Mouse (Mus musculus): ENCODE data around the gene Kansl1. TPM values are rescaled to one million over a fixed set of nuclear protein-coding genes. Genes with fewer than 3 reads are reported as not detected.
A peak's percentile ranks its signal among the peaks of the same experiment; 100 is the strongest.

Gene Kansl1
- polyA plus RNA-seq, 1 experiment from 2014 or later = 52.2 TPM

DNA sequence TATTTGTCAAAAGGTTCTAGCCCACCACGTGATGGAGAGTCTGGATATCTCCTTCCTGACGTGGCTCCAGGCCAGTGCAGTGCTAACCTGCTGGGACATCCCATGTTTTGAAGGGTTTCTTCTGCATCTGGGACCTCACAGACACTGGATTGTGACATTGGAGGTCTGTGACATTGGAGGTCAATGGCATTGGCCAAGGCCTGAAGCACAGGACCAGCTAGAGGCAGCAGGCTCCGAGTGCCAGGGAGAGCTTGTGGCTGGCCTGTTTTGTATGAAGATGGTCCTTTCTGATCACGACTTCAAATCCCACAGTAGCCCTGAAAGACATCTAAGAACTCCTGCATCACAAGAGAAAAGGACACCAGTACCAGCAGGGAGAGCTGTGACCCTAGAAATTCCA is 138.5 kb downstream of the Kansl1 start:
- TF ChIP-seq CTCF (IDR thresholded peaks at IDR 0.05) = no peak
- in situ Hi-C loops (cut with MboI; ENCODE audit: low pct_unique_long_range_greater_than_20kb) = no loop called here
- POLR2A ChIA-PET = no interaction called here
- CTCF ChIA-PET = interaction anchor here (1.0 kb wide), 1 partner anchor 112 kb away, joined by 3 read pairs; no protein-coding TSS in a partner anchor
- H3K27me3 ChIP-seq = no peaks in the 10 kb centered on the region
- ATAC-seq = no peak
- no peak for DNase-seq (ENCODE audit: low read depth, low spot score)

DNA sequence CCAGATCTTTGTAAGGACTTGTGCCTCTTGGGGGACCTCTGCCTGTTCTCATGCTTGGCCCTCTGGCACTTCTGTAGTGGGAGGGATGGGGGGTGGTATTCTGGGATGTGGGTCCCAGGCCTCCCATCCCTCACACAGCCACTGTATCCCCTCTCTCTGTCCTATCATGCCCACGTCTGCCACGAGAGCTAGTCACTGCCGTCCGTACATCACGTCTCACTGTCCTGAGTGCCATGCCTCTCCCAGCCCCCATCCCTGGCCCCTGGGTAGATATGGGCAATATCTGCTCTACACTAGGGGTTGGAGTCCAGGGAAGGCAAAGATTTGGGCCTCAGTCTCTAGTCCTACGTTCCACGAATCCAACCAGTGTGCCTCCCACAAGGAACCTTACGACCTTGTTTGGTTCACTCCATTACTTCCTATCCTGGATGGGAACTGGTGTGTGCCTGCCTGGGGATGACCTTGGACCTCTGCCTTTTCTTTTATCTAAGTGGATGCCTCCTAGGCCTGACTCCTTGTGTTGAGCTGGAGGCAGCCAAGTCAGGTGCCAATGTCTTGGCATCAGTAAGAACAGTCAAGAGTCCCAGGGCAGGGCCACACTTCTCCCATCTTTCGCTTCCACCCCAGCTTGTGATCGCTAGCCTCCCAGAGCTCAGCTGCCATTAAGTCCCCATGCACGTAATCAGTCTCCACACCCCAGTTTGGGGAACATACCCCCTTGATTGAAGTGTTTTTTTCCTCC is 139.3 kb downstream of the Kansl1 start:
- ChIA-PET CTCF (no interaction called here), POLR2A (no interaction called here)
- H3K27me3 ChIP-seq = no peaks in the 10 kb centered on the region
- in situ Hi-C loops (cut with MboI; ENCODE audit: low pct_unique_long_range_greater_than_20kb) = no loop called here
- ATAC-seq (no peak), DNase-seq (ENCODE audit: low read depth, low spot score) (no peak)
- TF ChIP-seq CTCF (IDR thresholded peaks at IDR 0.05) = no peak

DNA sequence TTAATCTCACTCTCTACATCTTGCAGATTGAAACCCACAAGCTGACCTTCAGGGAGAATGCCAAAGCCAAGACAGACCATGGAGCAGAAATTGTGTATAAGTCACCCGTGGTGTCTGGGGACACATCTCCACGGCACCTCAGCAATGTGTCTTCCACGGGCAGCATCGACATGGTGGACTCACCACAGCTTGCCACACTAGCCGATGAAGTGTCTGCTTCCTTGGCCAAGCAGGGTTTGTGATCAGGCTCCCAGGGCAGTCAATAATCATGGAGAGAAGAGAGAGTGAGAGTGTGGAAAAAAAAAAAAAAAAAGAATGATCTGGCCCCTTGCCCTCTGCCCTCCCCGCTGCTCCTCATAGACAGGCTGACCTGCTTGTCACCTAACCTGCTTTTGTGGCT is 140.7 kb downstream of the Kansl1 start:
- ATAC-seq = no peak
- CTCF ChIA-PET = no interaction called here
- TF ChIP-seq CTCF (IDR thresholded peaks at IDR 0.05) = no peak
- no peaks in the 10 kb centered on the region for H3K27me3 ChIP-seq
- POLR2A ChIA-PET = no interaction called here
- in situ Hi-C loops (cut with MboI; ENCODE audit: low pct_unique_long_range_greater_than_20kb) = no loop called here
- no peak for DNase-seq (ENCODE audit: low read depth, low spot score)

DNA sequence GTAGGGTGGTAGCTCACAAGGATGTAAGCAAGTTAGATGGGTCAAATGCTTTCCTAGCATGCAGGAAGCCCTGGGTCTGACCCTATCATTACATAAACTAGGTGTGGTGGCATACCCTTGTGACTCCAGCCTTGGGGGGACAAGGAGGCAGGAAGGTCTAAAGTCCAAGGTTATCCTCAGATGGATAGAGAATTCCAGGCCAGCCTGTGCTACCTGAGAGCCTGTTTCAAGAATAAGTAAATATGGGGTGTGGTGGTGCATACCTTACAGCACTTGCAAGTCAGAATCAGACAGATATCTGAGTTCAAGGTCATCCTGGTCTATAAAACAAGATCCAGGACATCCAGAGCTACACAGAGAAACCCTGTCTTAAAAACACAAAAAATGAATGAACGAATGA is 141.2 kb downstream of the Kansl1 start:
- ChIA-PET CTCF (no interaction called here), POLR2A (no interaction called here)
- TF ChIP-seq CTCF (IDR thresholded peaks at IDR 0.05) = no peak
- no peak for ATAC-seq
- in situ Hi-C loops (cut with MboI; ENCODE audit: low pct_unique_long_range_greater_than_20kb) = no loop called here
- no peak for DNase-seq (ENCODE audit: low read depth, low spot score)
- H3K27me3 ChIP-seq = no peaks in the 10 kb centered on the region

DNA sequence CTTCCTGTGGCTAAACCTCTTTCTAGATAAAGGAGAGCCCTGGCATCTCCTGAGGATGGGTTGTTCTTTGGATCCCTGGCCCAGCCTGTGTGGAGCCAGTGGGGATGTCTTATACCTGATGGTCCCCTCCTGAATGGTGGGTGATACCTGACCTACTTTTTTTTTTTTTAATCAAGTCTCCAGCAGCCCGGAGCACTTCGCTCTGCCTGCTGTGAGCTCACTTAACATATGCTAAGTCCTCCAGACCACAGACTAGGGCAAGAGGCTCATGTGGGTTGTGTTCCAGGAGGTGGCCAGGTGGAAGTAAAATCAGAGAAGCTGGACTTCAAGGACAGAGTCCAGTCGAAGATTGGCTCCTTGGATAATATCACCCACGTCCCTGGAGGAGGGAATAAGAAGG is 146.5 kb downstream of the Kansl1 start:
- ChIA-PET CTCF (interaction anchor here (1.3 kb wide), 1 partner anchor 10 kb away, joined by 4 read pairs; no protein-coding TSS in a partner anchor), POLR2A (no interaction called here)
- H3K27me3 ChIP-seq = no peaks in the 10 kb centered on the region
- in situ Hi-C loops (cut with MboI; ENCODE audit: low pct_unique_long_range_greater_than_20kb) = loop anchor here (25.0 kb wide), 1 partner anchor 815 kb away; the partner anchor contains the start of genes Gm10842 and Mettl2
- DNase-seq (ENCODE audit: low read depth, low spot score) (no peak), ATAC-seq (no peak)
- TF ChIP-seq CTCF (IDR thresholded peaks at IDR 0.05) = no peak

DNA sequence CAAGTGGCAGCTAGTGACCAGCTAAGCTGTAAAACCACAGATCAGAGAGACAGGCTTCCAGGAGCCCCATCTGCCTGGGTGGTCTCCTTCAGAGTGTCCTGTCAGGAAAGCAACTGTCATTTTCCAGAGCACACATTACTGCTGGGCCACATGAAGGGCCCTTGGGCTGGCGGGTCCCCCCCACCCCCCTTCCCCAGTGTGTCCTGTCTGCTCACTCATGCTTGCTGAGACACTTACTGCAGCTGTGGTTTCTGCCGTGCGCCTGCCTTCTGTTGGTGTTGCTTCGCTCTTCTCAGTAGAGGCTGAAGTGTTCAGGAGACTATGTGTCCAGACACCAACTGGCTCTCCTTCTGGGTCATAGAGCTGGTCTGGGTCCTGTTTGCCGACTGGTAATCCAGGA is 148.2 kb downstream of the Kansl1 start:
- in situ Hi-C loops (cut with MboI; ENCODE audit: low pct_unique_long_range_greater_than_20kb) = loop anchor here (25.0 kb wide), 1 partner anchor 817 kb away; the partner anchor contains the start of genes Gm10842 and Mettl2
- ChIA-PET POLR2A (no interaction called here), CTCF (interaction anchor here (1.0 kb wide), 1 partner anchor 31 kb away, joined by 3 read pairs; no protein-coding TSS in a partner anchor)
- TF ChIP-seq CTCF (IDR thresholded peaks at IDR 0.05) = no peak
- no peaks in the 10 kb centered on the region for H3K27me3 ChIP-seq
- no peak for ATAC-seq
- DNase-seq (ENCODE audit: low read depth, low spot score) = no peak

DNA sequence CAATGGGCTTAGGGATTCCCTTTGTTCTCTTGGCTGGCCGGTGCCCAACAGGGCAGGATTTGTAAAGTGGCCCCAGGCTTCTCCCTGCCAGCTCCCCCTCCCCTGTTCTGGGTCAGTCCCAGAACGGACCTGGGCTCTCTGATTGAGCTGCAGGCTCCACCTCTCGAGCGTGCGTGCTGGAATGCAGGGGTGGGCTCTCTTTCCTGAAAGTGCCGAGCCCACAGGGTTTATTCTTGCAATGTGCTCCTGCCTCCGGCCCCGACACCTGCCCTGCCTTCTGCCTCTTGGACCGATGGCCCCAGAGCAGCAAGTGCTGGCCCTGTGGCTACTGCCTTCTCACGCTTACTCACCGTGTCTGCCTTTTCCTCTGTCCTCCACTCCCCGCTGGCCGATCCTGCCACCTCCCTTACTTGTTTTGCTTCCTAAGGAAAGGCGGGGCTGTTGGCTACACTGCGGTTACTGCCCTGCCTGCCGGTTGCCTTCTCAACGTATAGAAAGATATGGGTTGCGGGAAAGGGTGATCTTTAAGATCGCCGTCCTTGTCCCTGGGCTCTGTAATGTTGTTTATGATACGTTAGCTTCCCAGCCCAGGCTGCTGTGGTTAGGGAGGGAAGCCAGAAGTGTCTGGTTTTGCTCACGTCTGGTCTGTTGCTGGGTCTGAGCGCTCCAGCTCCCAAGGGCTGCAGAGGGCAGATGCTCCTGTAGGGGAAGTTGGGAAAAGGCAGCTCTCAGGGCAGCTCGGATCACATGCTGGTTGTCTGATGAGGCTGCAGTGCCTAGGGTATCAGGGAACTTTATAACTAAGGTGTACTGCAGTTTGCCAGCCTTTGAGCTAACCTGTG is 149.5 kb downstream of the Kansl1 start:
- no peaks in the 10 kb centered on the region for H3K27me3 ChIP-seq

DNA sequence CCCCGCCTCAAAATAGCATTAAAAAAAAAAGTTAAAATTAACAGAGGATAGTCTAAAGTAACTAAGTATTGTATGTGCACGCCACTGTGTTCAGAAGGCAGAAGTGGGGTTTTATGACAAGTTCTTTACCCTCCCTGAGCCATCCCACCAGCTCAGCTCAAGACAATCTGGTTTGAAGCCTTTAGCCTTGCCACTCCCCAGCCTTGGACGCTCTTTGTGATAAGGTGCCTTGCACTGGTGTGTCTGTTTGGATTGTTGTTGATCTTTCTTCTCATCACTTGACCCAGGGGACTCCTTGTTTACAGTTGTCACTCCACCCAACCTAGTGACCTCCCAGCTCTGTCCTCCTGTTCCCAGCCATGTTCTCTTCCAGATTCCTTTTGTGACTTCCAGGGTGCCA is 151.0 kb downstream of the Kansl1 start:
- no peaks in the 10 kb centered on the region for H3K27me3 ChIP-seq
- no peak for ATAC-seq

More for the DNA sequence above, 149.5 kb downstream of the Kansl1 start:
- in situ Hi-C loops (cut with MboI; ENCODE audit: low pct_unique_long_range_greater_than_20kb) = loop anchor here (5.0 to 25.0 kb wide), 2 partner anchors 138 to 818 kb away; partner anchors contain the start of genes Gm10842 and Mettl2
- peak; percentile 17 for ATAC-seq
- TF ChIP-seq CTCF (IDR thresholded peaks at IDR 0.05) = no peak
- ChIA-PET POLR2A (no interaction called here), CTCF (interaction anchor here (0.8 kb wide), 1 partner anchor 13 kb away, joined by 3 read pairs; no protein-coding TSS in a partner anchor)
- no peak for DNase-seq (ENCODE audit: low read depth, low spot score)

DNA sequence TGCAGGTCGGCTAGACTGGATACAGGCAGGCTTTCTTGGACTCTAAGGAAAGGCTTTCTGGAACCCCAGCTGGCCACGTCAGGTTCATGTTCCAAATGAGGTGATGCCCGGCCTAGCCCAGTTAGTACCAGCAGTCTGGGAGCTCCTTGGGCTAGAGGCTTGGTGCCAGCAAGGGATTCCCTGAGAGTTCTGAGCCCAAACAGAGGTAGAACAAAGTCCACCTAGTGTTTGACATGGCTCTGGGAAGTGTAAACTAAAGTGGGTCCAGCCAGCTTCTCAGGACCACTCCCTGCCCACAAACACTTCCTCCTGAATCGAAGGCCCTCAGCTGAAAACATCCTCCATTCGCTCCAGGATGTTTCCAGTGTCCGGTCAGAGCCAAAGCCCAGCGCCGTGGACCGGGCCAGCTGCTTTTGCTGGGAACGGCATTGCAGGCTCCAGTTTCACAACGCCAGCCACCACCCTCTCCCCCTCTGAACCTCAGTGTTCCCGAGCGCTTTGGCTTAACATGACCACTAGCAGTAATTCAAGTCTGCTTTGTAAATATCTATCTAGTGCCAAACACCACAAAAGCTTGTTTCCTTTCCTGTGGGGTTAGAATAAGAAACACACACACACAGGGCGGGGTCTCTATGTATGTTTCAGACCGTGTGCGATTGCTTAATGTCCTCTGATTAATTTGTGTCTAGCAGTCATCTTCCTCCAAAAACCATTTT is 151.8 kb downstream of the Kansl1 start:
- CTCF ChIA-PET = interaction anchor here (1.6 to 2.2 kb wide), 4 partner anchors 8 to 146 kb away, joined by 5 to 12 read pairs (median 8); no protein-coding TSS in a partner anchor
- DNase-seq (ENCODE audit: low read depth, low spot score) (no peak), ATAC-seq (no peak)
- H3K27me3 ChIP-seq = no peaks in the 10 kb centered on the region
- in situ Hi-C loops (cut with MboI; ENCODE audit: low pct_unique_long_range_greater_than_20kb) = loop anchor here (5.0 to 25.0 kb wide), 2 partner anchors 140 to 820 kb away; partner anchors contain the start of genes Gm10842 and Mettl2
- TF ChIP-seq CTCF (IDR thresholded peaks at IDR 0.05) = no peak
- POLR2A ChIA-PET = no interaction called here

More for the DNA sequence above, 151.0 kb downstream of the Kansl1 start:
- no peak for TF ChIP-seq CTCF (IDR thresholded peaks at IDR 0.05)
- POLR2A ChIA-PET = no interaction called here
- DNase-seq (ENCODE audit: low read depth, low spot score) = no peak
- in situ Hi-C loops (cut with MboI; ENCODE audit: low pct_unique_long_range_greater_than_20kb) = loop anchor here (5.0 to 25.0 kb wide), 2 partner anchors 140 to 820 kb away; partner anchors contain the start of genes Gm10842 and Mettl2
- CTCF ChIA-PET = interaction anchor here (2.2 kb wide), 1 partner anchor 28 kb away, joined by 8 read pairs; no protein-coding TSS in a partner anchor

DNA sequence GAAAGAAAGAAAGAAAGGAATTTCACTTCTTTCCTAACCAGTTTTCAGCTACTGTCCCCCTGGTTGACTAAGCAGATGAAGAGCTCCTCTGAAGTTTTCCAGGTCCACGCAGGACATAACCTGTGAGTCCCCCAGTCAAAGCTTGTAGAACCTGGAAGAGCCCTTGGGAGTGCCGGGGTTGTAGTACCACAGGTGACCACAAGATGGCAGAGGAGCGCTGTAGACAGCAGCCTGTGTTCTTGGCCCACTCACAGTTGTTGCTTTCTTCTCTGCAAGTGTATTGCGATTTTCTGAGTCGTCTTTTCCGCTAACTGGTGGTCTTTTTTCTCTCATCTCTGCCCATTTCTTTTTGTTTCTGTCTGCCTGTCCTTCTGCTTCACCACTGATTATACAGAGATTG is 153.0 kb downstream of the Kansl1 start:
- ATAC-seq (peak; percentile 57), DNase-seq (ENCODE audit: low read depth, low spot score) (peak; percentile 47)
- peak; percentile 95 for TF ChIP-seq CTCF (IDR thresholded peaks at IDR 0.05)
- H3K27me3 ChIP-seq = no peaks in the 10 kb centered on the region
- ChIA-PET CTCF (interaction anchor here (0.6 to 1.9 kb wide), 10 partner anchors 9 to 209 kb away, joined by 3 to 12 read pairs (median 4); no protein-coding TSS in a partner anchor), POLR2A (interaction anchor here (1.1 kb wide), 1 partner anchor 148 kb away, joined by 3 read pairs; no protein-coding TSS in a partner anchor)
- in situ Hi-C loops (cut with MboI; ENCODE audit: low pct_unique_long_range_greater_than_20kb) = loop anchor here (5.0 to 25.0 kb wide), 2 partner anchors 142 to 822 kb away; partner anchors contain the start of genes Gm10842 and Mettl2

Data from Patski (cell line).